Mouse (Mus musculus) lung, postnatal 10 days (tissue): ENCODE data around the gene Tarbp1.

Experiments
- DNase-seq: peaks from one replicate; pipeline ENCODE4 v3.0.0; 2021

Tarbp1 gene

GRCm38 (mm10) chr8:126474299-126475187, at the start of gene Tarbp1:
Gene Tarbp1, minus strand, starts transcription at chr8:126475065.
- peak; percentile 94 for DNase-seq

- DNase-seq: peak; percentile 95
These were observed 49.5 kb upstream of the Tarbp1 start for GRCm38 (mm10) chr8:126524233-126524985.

- DNase-seq: peak; percentile 62
These were observed 48.3 kb upstream of the Tarbp1 start for GRCm38 (mm10) chr8:126523060-126523574.

- no peak for DNase-seq
These were observed 44.6 kb upstream of the Tarbp1 start for GRCm38 (mm10) chr8:126519447-126519975.

- peak; percentile 98 for DNase-seq
These were observed 42.0 kb upstream of the Tarbp1 start for GRCm38 (mm10) chr8:126516620-126517577.

GRCm38 (mm10) chr8:126514011-126514964, 39.4 kb upstream of the Tarbp1 start:
- peak; percentile 62 for DNase-seq

GRCm38 (mm10) chr8:126510866-126511265, 36.0 kb upstream of the Tarbp1 start:
- no peak for DNase-seq

GRCm38 (mm10) chr8:126509635-126510034, 34.8 kb upstream of the Tarbp1 start:
- peak; percentile 25 for DNase-seq

GRCm38 (mm10) chr8:126508871-126509586, 34.2 kb upstream of the Tarbp1 start:
- DNase-seq: no peak

- DNase-seq: no peak
These were observed 33.4 kb upstream of the Tarbp1 start for GRCm38 (mm10) chr8:126508221-126508620.

- peak; percentile 32 for DNase-seq
These were observed 29.8 kb upstream of the Tarbp1 start for GRCm38 (mm10) chr8:126504492-126505182.

- DNase-seq: no peak
These were observed 27.9 kb upstream of the Tarbp1 start for GRCm38 (mm10) chr8:126502722-126503121.

GRCm38 (mm10) chr8:126499371-126499770, 24.5 kb upstream of the Tarbp1 start:
- DNase-seq: no peak

GRCm38 (mm10) chr8:126498465-126498864, 23.6 kb upstream of the Tarbp1 start:
- DNase-seq: no peak

- DNase-seq: peak; percentile 95
These were observed 22.9 kb upstream of the Tarbp1 start for GRCm38 (mm10) chr8:126497541-126498428.

GRCm38 (mm10) chr8:126496915-126497314, 22.1 kb upstream of the Tarbp1 start:
- DNase-seq: peak; percentile 22

- DNase-seq: no peak
These were observed 20.6 kb upstream of the Tarbp1 start for GRCm38 (mm10) chr8:126495461-126495860.
